Mouse (Mus musculus): ENCODE measurements around the gene Tuba1b. TPM values are rescaled to one million over a fixed set of nuclear protein-coding genes. Genes with fewer than 3 reads are reported as not detected.
"Not testable (repeated sequence)": the region's sequence is repeated elsewhere in the genome, so short reads cannot be mapped to it uniquely, and the experiment has no call there.

The Tuba1b gene
- polyA plus RNA-seq, 1 experiment from 2014 or later, result 1,998 TPM

DNA sequence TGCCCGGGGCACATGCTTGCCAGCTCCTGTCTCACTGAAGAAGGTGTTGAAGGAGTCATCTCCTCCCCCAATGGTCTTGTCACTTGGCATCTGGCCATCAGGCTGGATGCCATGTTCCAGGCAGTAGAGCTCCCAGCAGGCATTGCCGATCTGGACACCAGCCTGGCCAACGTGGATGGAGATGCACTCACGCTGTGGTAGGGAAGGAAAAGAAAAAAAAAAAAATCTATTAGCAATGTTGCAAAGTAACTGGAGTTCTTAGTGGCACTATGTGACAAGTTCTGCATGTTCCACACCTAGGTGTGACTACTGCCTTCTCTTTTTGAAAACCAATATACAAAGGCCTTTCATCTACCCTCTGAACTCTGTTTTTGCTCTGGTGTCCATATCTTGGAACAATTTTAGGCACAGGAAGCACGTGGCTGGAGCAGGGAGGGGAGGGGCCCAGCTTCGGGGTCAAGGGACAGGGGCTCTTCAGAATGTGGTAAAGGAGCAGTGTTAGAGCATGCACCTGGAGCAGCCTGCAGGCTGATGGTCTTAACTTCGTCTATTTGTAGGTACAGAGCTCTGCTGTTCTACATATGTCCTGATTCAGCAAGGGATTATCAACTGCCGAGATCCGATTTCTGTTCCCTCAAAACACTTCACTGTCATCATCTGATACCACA lies 1.2 kb downstream of the Tuba1b start:
- not testable (repeated sequence) for H3K27me3 ChIP-seq, H3K9me3 ChIP-seq
- peak overlapping the region; percentile 79 for H3K9ac ChIP-seq
- peak overlapping the region; percentile 72 for H3K4me3 ChIP-seq
- peak overlapping the region; percentile 90 for H3K4me2 ChIP-seq
- H3K36me3 ChIP-seq, result peaks cover 13% of the 10 kb centered on the region
- peaks cover 29% of the 10 kb centered on the region for H3K4me1 ChIP-seq
- WGBS, result 5% methylated on average over 8 of the region's 9 CpGs
- H3K27ac ChIP-seq, result peak overlapping the region; percentile 97
- ATAC-seq (ENCODE audit: borderline replicate concordance, extremely low read depth, low FRiP score, low TSS enrichment), result 0 out of 2 replicates have a peak, but pooled peaks have one; percentile 9

DNA sequence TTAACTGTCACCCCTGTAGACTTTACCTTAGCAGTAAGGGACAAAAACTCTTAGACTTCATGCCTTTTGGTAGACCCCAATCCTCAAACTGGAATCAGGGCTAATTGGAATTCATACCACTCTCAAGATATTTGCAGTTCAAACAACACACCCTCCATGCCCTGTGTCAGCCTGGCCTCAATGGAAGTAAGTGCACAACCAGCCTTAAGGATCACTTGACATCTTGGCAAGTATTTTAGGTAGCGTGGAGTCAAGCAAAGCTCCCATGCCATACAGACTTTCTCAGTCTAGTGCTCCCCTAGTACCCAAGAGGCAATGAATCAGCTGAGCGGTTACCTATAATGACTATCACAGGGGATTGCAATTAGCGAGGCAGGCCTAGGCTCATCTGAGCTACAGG lies 3.4 kb downstream of the Tuba1b start:
- H3K27me3 ChIP-seq, result no peaks in the 10 kb centered on the region
- H3K4me3 ChIP-seq, result no peak overlapping the region
- no peaks in the 10 kb centered on the region for H3K9me3 ChIP-seq
- H3K36me3 ChIP-seq, result peaks cover 13% of the 10 kb centered on the region
- H3K27ac ChIP-seq, result peak overlapping the region; percentile 12
- H3K9ac ChIP-seq, result 0 out of 2 replicates have a peak overlapping the region, but pooled peaks have one; percentile 3
- peak overlapping the region; percentile 21; the same call in 1 of the 2 replicates for H3K4me2 ChIP-seq
- H3K4me1 ChIP-seq, result peaks cover 27% of the 10 kb centered on the region
- no peak for ATAC-seq (ENCODE audit: borderline replicate concordance, extremely low read depth, low FRiP score, low TSS enrichment)
- 62% methylated on average over 3 of the region's 3 CpGs for WGBS

DNA sequence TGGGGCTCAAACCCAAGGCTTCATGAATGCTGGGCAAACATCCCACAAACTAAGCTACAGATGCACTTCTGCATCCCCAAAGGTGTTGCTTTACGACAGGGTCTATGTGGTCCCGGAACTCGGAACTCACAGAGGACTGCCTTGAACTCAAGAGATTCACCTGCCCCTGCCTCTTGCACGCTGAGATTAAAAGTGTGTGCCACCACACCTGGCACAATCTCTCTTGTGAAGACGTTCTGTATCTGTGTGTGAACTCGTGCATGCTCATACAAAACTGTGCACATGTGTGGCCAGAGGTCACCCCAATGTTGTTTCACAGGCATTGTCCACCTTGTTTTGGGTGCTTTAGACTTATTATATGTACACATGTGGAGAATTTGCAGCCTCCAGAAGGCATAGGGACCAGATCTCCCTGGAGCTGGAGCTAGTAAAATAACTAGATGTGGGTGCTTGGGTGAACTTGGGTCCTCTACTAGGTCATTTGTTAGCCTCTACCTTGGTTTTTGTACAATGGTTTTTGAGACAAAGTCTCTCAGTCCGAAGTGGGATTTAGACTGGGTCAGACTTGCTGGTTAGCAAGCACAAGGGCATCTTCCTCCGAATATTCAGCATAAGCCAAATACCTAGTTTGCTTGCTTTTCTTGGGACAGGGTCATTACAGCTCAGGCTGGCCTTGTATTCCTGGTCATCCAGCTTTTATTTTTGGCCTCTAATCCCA lies 4.2 kb downstream of the Tuba1b start:
- Histone ChIP-seq H3K27ac (peak overlapping the region; percentile 12; the same call in 1 of the 2 replicates), H3K9ac (no peak overlapping the region), H3K4me3 (no peak overlapping the region), H3K9me3 (no peaks in the 10 kb centered on the region), H3K36me3 (peaks cover 13% of the 10 kb centered on the region), H3K4me1 (peaks cover 19% of the 10 kb centered on the region), H3K27me3 (no peaks in the 10 kb centered on the region), H3K4me2 (no peak overlapping the region)
- WGBS, result 39% methylated on average over 8 of the region's 8 CpGs
- no peak for ATAC-seq (ENCODE audit: borderline replicate concordance, extremely low read depth, low FRiP score, low TSS enrichment)

DNA sequence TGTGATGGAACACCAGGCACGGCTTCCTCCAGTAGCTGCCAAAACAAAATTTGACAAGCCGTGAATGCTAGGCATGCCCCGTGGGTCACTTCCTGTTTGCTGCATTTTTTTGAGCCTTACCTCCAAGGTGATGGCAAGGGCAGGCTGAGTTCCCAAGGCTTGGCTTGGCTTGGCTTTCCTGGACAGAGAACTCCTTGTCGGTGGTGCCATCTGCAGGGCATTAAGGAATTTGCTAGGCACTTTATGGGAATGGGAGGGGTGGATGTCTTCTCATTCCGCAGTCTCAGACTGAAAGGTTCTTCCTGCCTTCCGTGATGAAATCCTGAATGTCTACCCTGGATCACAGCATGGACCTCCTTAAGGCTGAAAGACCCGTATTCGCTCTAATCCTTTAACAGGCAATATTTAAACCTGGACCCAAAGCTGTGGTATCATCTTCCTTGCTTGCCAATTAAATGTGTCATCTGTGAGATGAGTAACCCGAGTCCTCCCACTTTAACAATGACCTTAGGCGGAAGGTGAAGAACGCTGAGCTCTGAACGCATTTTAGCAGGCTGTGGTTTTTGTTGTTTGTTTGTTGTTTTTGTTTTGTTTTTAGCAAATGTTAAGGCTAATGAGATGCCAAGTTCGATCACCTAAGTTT lies 5.6 kb downstream of the Tuba1b start:
- Histone ChIP-seq H3K36me3 (peaks cover 13% of the 10 kb centered on the region), H3K27me3 (no peaks in the 10 kb centered on the region), H3K4me3 (no peak overlapping the region), H3K9me3 (no peaks in the 10 kb centered on the region), H3K27ac (0 out of 2 replicates have a peak overlapping the region, but pooled peaks have one; percentile 18), H3K4me2 (no peak overlapping the region), H3K9ac (no peak overlapping the region), H3K4me1 (peaks cover 17% of the 10 kb centered on the region)
- ATAC-seq (ENCODE audit: borderline replicate concordance, extremely low read depth, low FRiP score, low TSS enrichment), result peak; percentile 50; the same call in 1 of the 2 replicates
- WGBS, result 13% methylated on average over 13 of the region's 13 CpGs

DNA sequence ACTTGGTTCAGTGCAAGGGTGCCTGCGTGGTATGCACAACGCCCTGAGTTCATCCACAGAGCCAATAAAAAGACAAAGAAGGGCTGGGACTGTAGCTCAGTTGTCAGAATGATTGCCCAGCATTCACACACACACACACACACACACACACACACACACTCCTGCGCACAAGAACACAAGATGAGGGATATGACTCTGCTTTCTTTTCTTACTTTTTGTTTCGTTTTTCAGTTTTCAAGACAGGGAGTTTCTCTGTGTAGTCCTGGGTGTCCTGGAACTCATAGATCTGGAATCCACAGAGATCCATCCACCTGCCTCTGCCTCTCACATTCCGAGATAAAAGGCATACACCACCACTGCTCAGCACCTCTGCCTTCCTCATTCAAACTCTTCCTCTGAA lies 6.8 kb downstream of the Tuba1b start:
- Histone ChIP-seq H3K9ac (no peak overlapping the region), H3K9me3 (no peaks in the 10 kb centered on the region), H3K27ac (no peak overlapping the region)

DNA sequence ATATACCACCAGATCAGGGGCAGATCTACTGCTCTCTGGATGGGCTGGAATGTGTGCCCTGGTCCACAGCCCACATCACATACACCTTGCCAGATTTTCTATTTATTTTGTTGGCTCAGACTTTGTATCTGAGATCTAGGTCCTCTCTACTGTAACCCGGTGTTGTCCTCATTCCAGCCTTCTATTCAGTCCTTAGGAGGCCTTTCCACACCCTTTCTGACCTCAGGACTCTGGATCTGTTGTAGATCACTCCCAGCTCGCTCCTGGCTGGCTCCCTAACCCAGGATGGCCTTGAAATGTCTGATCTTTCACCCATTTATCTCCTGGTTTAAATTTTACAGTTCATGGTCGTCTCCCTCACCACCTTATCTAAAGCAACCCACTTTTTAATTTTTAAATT lies 9.7 kb downstream of the Tuba1b start:
- WGBS, result 46% methylated on average over 3 of the region's 3 CpGs
- Histone ChIP-seq H3K9ac (no peak overlapping the region), H3K9me3 (no peaks in the 10 kb centered on the region), H3K36me3 (no peaks in the 10 kb centered on the region), H3K27me3 (no peaks in the 10 kb centered on the region), H3K4me1 (peaks cover 7% of the 10 kb centered on the region), H3K27ac (no peak overlapping the region), H3K4me3 (no peak overlapping the region), H3K4me2 (no peak overlapping the region)
- no peak for ATAC-seq (ENCODE audit: borderline replicate concordance, extremely low read depth, low FRiP score, low TSS enrichment)

More for the DNA sequence above, 6.8 kb downstream of the Tuba1b start:
- peaks cover 17% of the 10 kb centered on the region for H3K4me1 ChIP-seq
- ATAC-seq (ENCODE audit: borderline replicate concordance, extremely low read depth, low FRiP score, low TSS enrichment), result no peak
- H3K36me3 ChIP-seq, result peaks cover 13% of the 10 kb centered on the region
- WGBS, result 81% methylated on average over 5 of the region's 5 CpGs
- H3K4me2 ChIP-seq, result no peak overlapping the region
- H3K4me3 ChIP-seq, result no peak overlapping the region
- H3K27me3 ChIP-seq, result no peaks in the 10 kb centered on the region

DNA sequence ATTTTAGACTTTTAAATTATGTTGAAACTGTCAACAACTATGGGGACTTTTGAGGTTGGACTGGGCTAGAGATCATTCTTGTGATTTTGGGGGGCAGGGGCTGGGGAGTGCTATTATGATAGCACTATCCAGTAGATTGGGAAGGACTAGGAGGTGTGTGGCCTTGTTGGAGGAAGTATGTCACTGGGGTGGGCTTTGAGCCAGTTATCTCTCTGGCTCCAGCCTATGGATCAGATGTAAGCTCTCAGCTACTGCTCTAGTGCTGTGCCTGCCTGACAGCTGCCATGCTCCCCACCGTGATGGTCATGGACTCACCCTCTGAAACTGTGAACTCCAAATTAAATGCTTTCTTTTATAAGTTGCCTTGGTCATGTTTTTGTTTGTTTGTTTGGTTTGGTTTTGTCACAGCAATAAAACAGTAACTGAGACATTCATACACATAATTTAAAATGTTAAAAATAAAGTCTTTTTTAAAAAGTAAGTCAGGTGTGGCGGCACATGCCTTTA lies 11.3 kb downstream of the Tuba1b start:
- no peaks in the 10 kb centered on the region for H3K27me3 ChIP-seq
- no peaks in the 10 kb centered on the region for H3K9me3 ChIP-seq
- no peak overlapping the region for H3K4me2 ChIP-seq
- H3K4me3 ChIP-seq, result no peak overlapping the region
- no peak for ATAC-seq (ENCODE audit: borderline replicate concordance, extremely low read depth, low FRiP score, low TSS enrichment)
- no peak overlapping the region for H3K9ac ChIP-seq
- peaks cover 7% of the 10 kb centered on the region; the same call in 1 of the 2 replicates for H3K4me1 ChIP-seq
- H3K27ac ChIP-seq, result no peak overlapping the region
- H3K36me3 ChIP-seq, result no peaks in the 10 kb centered on the region
- 71% methylated on average over 2 of the region's 2 CpGs for WGBS

DNA sequence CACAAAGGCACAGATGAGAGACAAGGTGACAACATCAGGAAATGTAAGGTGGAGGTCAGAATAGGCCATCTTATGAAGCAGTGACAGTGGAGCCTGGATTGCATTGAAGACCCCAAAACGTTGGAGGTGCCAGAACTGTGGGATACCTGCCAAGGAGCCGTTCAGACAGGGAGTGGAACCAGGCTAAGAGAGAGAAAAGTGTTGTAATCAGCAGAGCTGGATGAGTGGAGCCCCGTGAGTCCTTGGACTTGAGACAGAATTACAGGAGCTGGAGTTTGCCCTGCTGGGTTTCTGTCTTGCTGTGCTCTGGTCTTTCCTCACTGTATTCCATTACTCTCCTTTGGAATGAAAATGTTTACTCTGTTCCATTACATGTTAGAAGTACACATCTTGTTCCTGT lies 11.8 kb downstream of the Tuba1b start:
- Histone ChIP-seq H3K27ac (no peak overlapping the region), H3K9me3 (no peaks in the 10 kb centered on the region), H3K4me3 (no peak overlapping the region), H3K4me2 (no peak overlapping the region), H3K36me3 (no peaks in the 10 kb centered on the region), H3K27me3 (no peaks in the 10 kb centered on the region), H3K9ac (no peak overlapping the region), H3K4me1 (peaks cover 7% of the 10 kb centered on the region; the same call in 1 of the 2 replicates)
- 40% methylated on average over 3 of the region's 3 CpGs for WGBS
- no peak for ATAC-seq (ENCODE audit: borderline replicate concordance, extremely low read depth, low FRiP score, low TSS enrichment)

DNA sequence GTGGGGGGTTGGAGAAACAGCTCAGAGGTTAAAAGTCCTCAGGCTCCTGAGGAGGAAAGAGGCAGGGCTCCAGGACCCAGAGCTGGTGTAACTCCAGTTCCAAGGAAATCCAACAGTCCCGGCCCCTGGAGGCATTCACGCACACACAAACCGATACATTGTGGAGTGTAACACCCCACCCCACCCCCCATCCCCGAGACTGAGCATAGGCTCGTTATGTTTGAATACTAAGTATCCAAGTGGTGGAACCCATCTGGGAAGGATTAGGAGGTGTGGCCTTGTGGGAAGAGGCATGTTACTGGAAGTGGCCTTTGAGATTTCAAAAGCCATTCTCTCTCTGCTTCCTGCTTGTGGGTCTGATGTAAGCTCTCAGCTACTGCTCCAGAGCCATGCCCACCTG lies 12.9 kb downstream of the Tuba1b start:
- no peak overlapping the region for H3K4me3 ChIP-seq
- H3K9me3 ChIP-seq, result no peaks in the 10 kb centered on the region
- H3K4me1 ChIP-seq, result peaks cover 10% of the 10 kb centered on the region
- no peak overlapping the region for H3K4me2 ChIP-seq
- H3K27ac ChIP-seq, result no peak overlapping the region
- H3K9ac ChIP-seq, result no peak overlapping the region
- WGBS, result 90% methylated on average over 5 of the region's 5 CpGs
- no peaks in the 10 kb centered on the region for H3K27me3 ChIP-seq
- no peaks in the 10 kb centered on the region for H3K36me3 ChIP-seq
- no peak for ATAC-seq (ENCODE audit: borderline replicate concordance, extremely low read depth, low FRiP score, low TSS enrichment)

DNA sequence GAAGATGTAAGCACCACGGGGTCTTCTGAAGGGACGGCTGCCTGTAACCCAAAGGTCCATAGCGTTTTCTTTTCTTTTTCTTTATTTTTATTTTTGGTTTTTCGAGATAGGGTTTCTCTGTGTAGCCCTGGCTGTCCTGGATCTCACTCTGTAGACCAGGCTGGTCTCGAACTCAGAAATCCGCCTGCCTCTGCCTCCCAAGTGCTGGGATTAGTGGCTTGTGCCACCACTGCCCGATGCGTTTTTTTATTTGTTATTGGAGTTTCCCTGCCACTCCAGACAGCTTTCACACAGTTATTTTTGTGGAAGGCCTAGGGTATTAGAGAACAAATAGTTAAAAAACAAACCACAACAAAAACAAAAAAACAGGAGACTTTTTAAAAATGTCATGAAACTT lies 15.9 kb downstream of the Tuba1b start:
- not testable (repeated sequence) for H3K9me3 ChIP-seq; ATAC-seq (ENCODE audit: borderline replicate concordance, extremely low read depth, low FRiP score, low TSS enrichment); H3K27me3 ChIP-seq; H3K36me3 ChIP-seq
- H3K4me2 ChIP-seq, result peak overlapping the region; percentile 70
- peak overlapping the region; percentile 50 for H3K9ac ChIP-seq
- H3K27ac ChIP-seq, result peak overlapping the region; percentile 80
- peak overlapping the region; percentile 87 for H3K4me3 ChIP-seq
- WGBS, result 23% methylated on average over 8 of the region's 8 CpGs
- H3K4me1 ChIP-seq, result peaks cover 17% of the 10 kb centered on the region

DNA sequence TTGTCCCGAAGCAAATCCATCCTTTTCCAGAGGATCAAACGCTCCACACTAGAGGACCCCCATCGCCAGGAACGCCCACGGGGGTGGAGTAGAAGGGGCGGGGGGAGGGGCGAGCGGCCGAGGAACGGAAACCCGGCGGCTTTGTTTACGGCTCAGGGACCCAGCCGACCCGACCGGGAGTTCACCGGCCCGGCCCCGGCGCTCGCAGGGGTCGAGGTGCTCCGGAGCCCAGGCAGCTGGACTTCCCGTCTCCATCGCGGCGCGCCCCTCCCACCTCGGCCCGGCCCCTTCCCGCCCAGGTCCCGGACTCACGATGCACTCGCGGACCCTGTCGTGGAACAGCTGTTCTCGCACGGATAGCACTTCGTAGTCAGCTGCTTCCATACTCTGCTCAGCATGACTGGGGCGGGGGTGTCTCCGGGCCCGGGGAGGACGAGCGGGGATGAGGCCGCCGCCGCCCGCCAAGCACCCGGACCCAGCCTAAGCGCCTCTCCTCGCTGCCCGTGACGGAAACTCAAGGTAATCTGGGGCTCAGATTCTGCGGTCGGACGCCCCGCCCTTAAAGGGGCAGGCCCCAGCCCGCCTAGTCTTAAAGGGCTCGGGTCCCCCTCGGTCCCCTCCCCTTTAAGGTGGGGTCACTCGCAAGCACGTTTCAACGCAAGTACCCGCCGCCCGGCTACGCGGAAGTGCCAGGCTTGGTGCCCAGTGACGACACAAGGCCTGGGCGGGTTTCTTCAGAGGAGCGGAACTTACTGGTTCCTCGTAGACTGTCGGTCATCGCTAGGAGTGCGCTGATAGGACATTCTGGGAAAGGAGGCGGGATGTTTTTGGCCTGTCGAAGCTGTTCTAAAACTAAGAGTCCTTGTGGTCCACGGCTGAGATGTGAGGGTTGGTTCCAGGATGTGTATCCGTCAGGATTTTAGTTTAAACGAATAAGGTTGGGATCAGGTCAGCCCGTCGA lies 16.5 kb downstream of the Tuba1b start, which contains the start of gene Lmbr1l:
Gene Lmbr1l, minus strand, starts transcription at position 694 of the 961 bp plus-strand sequence.
- H3K9me3 ChIP-seq, result no peaks in the 10 kb centered on the region
- peak within 1 kb of the TSS; percentile 70 for H3K4me2 ChIP-seq
- WGBS, result under 1% methylated on average over 82 of the region's 82 CpGs
- peak; percentile 98 for ATAC-seq (ENCODE audit: borderline replicate concordance, extremely low read depth, low FRiP score, low TSS enrichment)
- peaks cover 17% of the 10 kb centered on the region for H3K4me1 ChIP-seq
- peak within 1 kb of the TSS; percentile 97 for H3K27ac ChIP-seq
- H3K36me3 ChIP-seq, result 0 out of 2 replicates have a peak, but pooled peaks cover under 1% of the 10 kb centered on the region
- H3K4me3 ChIP-seq, result peak within 1 kb of the TSS; percentile 87
- H3K27me3 ChIP-seq, result no peaks in the 10 kb centered on the region
- H3K9ac ChIP-seq, result peak within 1 kb of the TSS; percentile 72

Data from lung, embryonic 15.5 days (tissue).